ENCODE assay signal across 8 mouse cellular contexts in the genomic region with DNA sequence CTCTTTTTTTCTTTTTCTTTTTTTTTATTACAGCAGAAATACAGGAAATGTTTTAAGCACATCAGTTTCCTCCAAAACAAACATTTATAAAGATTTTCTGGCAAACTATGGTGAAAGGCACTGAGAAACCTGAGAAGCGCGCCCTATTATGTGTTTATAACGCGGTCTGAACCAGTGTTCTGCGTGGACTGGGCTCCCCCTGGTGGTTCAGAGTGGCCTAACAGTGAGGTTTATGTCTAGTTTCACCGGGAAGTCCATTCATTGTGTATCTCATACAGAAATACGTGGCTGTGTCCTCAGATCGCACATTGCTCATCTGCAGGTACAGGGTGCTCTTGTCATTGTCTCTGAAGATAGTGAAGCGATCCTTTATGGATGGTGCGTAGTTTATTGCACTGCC.
DNase-seq lines count a peak whose midpoint lies in the region; ATAC-seq and TF ChIP-seq lines count a peak whose summit lies in the region.
"Not testable (repeated sequence)": the region's sequence is repeated elsewhere in the genome, so short reads cannot be mapped to it uniquely, and the experiment has no call there.

No protein-coding gene starts in this region.

- H3K27ac ChIP-seq in ES-Bruce4 (ENCODE audit: insufficient read depth, low read length); embryonic facial prominence, embryonic 14.5 days (replicated peaks; ENCODE audit: low read depth, low read length): not testable (repeated sequence)

- not testable (repeated sequence) for ATAC-seq in embryonic facial prominence, embryonic 14.5 days (ENCODE audit: low read depth)

- not testable (repeated sequence) for H3K4me2 ChIP-seq in embryonic facial prominence, embryonic 14.5 days (ENCODE audit: low read depth, low read length)

- not testable (repeated sequence) for H3K4me3 ChIP-seq in ES-Bruce4 (ENCODE audit: low read depth, low read length); embryonic facial prominence, embryonic 14.5 days (ENCODE audit: low read depth, low read length)

- TF ChIP-seq CTCF in ES-Bruce4 (IDR thresholded peaks at IDR 0.05; ENCODE audit: low read depth, low read length) = peak; percentile 68
- peak; percentile 43; the same call in 1 of the 2 replicates for TF ChIP-seq CTCF in brain, embryonic 14.5 days (IDR thresholded peaks at IDR 0.05; ENCODE audit: borderline replicate concordance, extremely low read depth, insufficient read depth, insufficient read length)

- not testable (repeated sequence) for TF ChIP-seq EP300 in ES-Bruce4 (IDR thresholded peaks at IDR 0.05; ENCODE audit: insufficient read depth, low read depth, low read length)

- H3K36me3 ChIP-seq in ES-Bruce4 (ENCODE audit: control insufficient read depth, insufficient read depth, low read length, poor library complexity, severe bottlenecking); embryonic facial prominence, embryonic 14.5 days (ENCODE audit: control insufficient read depth, insufficient read depth, low read length): not testable (repeated sequence)

- not testable (repeated sequence) for H3K4me1 ChIP-seq in ES-Bruce4 (ENCODE audit: control insufficient read depth, insufficient read depth, low read length); embryonic facial prominence, embryonic 14.5 days (ENCODE audit: control insufficient read depth, insufficient read depth, low read length)

- DNase-seq in brain, embryonic 14.5 days (ENCODE audit: low read depth) = peak; percentile 2
- DNase-seq in embryonic facial prominence, embryonic 14.5 days (ENCODE audit: low spot score) = peak; percentile 9
- DNase-seq in heart, postnatal 36 days = peak; percentile 39 to 69
- peak; percentile 30 to 83 for DNase-seq in layer of hippocampus, adult 18-20 months (ENCODE audit: low spot score in 2 of 2)
- DNase-seq in lung, adult 18-20 months = peak; percentile 33 to 51
- DNase-seq in right cerebral cortex, adult 18-20 months = peak; percentile 74
- peak; percentile 91 for DNase-seq in thymus, postnatal 25 days

- intact Hi-C loops in heart, postnatal 36 days (cut with DNase I) = loop anchor here (1.0 kb wide), 1 partner anchor 65 kb away; no protein-coding TSS in a partner anchor

- H3K9ac ChIP-seq in ES-Bruce4 (ENCODE audit: low read depth, poor library complexity, severe bottlenecking); embryonic facial prominence, embryonic 14.5 days (ENCODE audit: low read depth, low read length): not testable (repeated sequence)

- TF ChIP-seq POLR2A in ES-Bruce4 (IDR thresholded peaks at IDR 0.05; ENCODE audit: insufficient read depth, low read length); brain, embryonic 14.5 days (IDR thresholded peaks at IDR 0.05; ENCODE audit: borderline replicate concordance, extremely low read depth, insufficient read depth, insufficient read length, poor library complexity, severe bottlenecking): not testable (repeated sequence)

- 36% methylated on average over 10 of the region's 10 CpGs for WGBS in embryonic facial prominence, embryonic 14.5 days

- not testable (repeated sequence) for H3K9me3 ChIP-seq in ES-Bruce4 (replicated peaks; ENCODE audit: control insufficient read depth, insufficient read depth, low read length, poor library complexity, severe bottlenecking); embryonic facial prominence, embryonic 14.5 days (ENCODE audit: control insufficient read depth, low read length)

- not testable (repeated sequence) for H3K27me3 ChIP-seq in ES-Bruce4 (ENCODE audit: control insufficient read depth, insufficient read depth, low read length, poor library complexity, severe bottlenecking); embryonic facial prominence, embryonic 14.5 days (replicated peaks; ENCODE audit: control insufficient read depth, insufficient read depth, low read length)

Comparison
In these comparisons a context has a peak if more than half of its experiments do, and no peak if none do; other contexts are left out.
1. DNase-seq: peak in every context shown above with its lines; median percentile 91 in thymus, postnatal 25 days; 74 in right cerebral cortex, adult 18-20 months; 56 in layer of hippocampus, adult 18-20 months; 54 in heart, postnatal 36 days; 42 in lung, adult 18-20 months; 9 in embryonic facial prominence, embryonic 14.5 days; 2 in brain, embryonic 14.5 days.